Mouse (Mus musculus): Measurements from ENCODE around the gene Lmln.

- TF ChIP-seq POLR2A (IDR thresholded peaks at IDR 0.05; ENCODE audit: insufficient read depth, low read depth, low read length) = no peak
- TF ChIP-seq CTCF (IDR thresholded peaks at IDR 0.05; ENCODE audit: insufficient read depth, low read depth, low read length) = no peak
These were observed 19.1 kb upstream of the Lmln start for GRCm38 (mm10) chr16:33043268-33043667.

All from olfactory bulb, adult 2 months (tissue).